Mouse (Mus musculus): ENCODE measurements around the gene Hdac7.

Gene Hdac7

GRCm38 (mm10) chr15:97814703-97815102 lies 29.6 kb downstream of the Hdac7 start:
- no peak for DNase-seq (ENCODE audit: low spot score)

- DNase-seq (ENCODE audit: low spot score): no peak
Observed at GRCm38 (mm10) chr15:97813452-97814204, 30.7 kb downstream of the Hdac7 start.

GRCm38 (mm10) chr15:97812875-97813274 lies 31.4 kb downstream of the Hdac7 start:
- DNase-seq (ENCODE audit: low spot score): no peak

GRCm38 (mm10) chr15:97812126-97812525 lies 32.2 kb downstream of the Hdac7 start:
- DNase-seq (ENCODE audit: low spot score): peak; percentile 88

- no peak for DNase-seq (ENCODE audit: low spot score)
Observed at GRCm38 (mm10) chr15:97811307-97811706, 33.0 kb downstream of the Hdac7 start.

- no peak for DNase-seq (ENCODE audit: low spot score)
Observed at GRCm38 (mm10) chr15:97810399-97810798, 33.9 kb downstream of the Hdac7 start.

- DNase-seq (ENCODE audit: low spot score): peak; percentile 73
Observed at GRCm38 (mm10) chr15:97809942-97810341, 34.4 kb downstream of the Hdac7 start.

- no peak for DNase-seq (ENCODE audit: low spot score)
Observed at GRCm38 (mm10) chr15:97809206-97809605, 35.1 kb downstream of the Hdac7 start.

GRCm38 (mm10) chr15:97808532-97808931 lies 35.8 kb downstream of the Hdac7 start:
- no peak for DNase-seq (ENCODE audit: low spot score)

GRCm38 (mm10) chr15:97807867-97808266 lies 36.4 kb downstream of the Hdac7 start:
- no peak for DNase-seq (ENCODE audit: low spot score)

- no peak for DNase-seq (ENCODE audit: low spot score)
Observed at GRCm38 (mm10) chr15:97802575-97802974, 41.7 kb downstream of the Hdac7 start.

- DNase-seq (ENCODE audit: low spot score): no peak
Observed at GRCm38 (mm10) chr15:97801811-97802210, 42.5 kb downstream of the Hdac7 start.

GRCm38 (mm10) chr15:97800853-97801252 lies 43.4 kb downstream of the Hdac7 start:
- DNase-seq (ENCODE audit: low spot score): no peak

- no peak for DNase-seq (ENCODE audit: low spot score)
Observed at GRCm38 (mm10) chr15:97799446-97799845, 44.9 kb downstream of the Hdac7 start.

GRCm38 (mm10) chr15:97798134-97798533 lies 46.2 kb downstream of the Hdac7 start:
- peak; percentile 53 for DNase-seq (ENCODE audit: low spot score)

- no peak for DNase-seq (ENCODE audit: low spot score)
Observed at GRCm38 (mm10) chr15:97796674-97797310, 47.5 kb downstream of the Hdac7 start.

GRCm38 (mm10) chr15:97795559-97796235 lies 48.6 kb downstream of the Hdac7 start:
- DNase-seq (ENCODE audit: low spot score): no peak

- no peak for DNase-seq (ENCODE audit: low spot score)
Observed at GRCm38 (mm10) chr15:97794268-97794667, 50.0 kb downstream of the Hdac7 start.

- no peak for DNase-seq (ENCODE audit: low spot score)
Observed at GRCm38 (mm10) chr15:97793386-97794153, 50.7 kb downstream of the Hdac7 start.

GRCm38 (mm10) chr15:97791126-97791700 lies 53.1 kb downstream of the Hdac7 start:
- no peak for DNase-seq (ENCODE audit: low spot score)

- no peak for DNase-seq (ENCODE audit: low spot score)
Observed at GRCm38 (mm10) chr15:97789761-97790505, 54.4 kb downstream of the Hdac7 start.
